Mouse (Mus musculus): Measurements from ENCODE around the gene Pmm1.

Gene Pmm1

DNA sequence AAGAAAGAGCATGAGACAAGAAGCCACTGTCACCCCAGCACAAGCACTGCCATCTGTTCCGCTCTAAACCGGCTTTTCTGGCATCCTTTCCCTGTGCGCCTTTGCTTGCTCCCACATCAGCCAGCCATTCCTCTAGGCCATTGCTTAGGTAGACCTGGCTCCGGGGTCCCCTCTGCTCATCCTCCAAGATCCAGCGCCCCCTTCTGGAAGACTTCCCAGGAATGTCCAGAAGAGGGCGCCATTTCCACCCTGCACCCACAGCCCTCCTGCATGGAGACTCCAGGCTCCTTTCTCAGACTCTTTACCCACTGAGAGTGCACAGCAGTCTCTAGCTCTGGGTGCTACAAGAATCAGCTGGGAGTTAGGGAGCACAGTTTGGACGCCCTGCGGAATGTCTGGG is 4.3 kb downstream of the Pmm1 start:
- DNase-seq (ENCODE audit: low read depth): no peak

GRCm38 (mm10) chr15:81955414-81955813 is 5.3 kb downstream of the Pmm1 start:
- DNase-seq (ENCODE audit: low read depth): no peak

GRCm38 (mm10) chr15:81954716-81955115 is 6.0 kb downstream of the Pmm1 start:
- no peak for DNase-seq (ENCODE audit: low read depth)

GRCm38 (mm10) chr15:81954151-81954583 is 6.6 kb downstream of the Pmm1 start:
- DNase-seq (ENCODE audit: low read depth): no peak

- no peak for DNase-seq (ENCODE audit: low read depth)
Measured at GRCm38 (mm10) chr15:81952310-81952709, 8.4 kb downstream of the Pmm1 start.

DNA sequence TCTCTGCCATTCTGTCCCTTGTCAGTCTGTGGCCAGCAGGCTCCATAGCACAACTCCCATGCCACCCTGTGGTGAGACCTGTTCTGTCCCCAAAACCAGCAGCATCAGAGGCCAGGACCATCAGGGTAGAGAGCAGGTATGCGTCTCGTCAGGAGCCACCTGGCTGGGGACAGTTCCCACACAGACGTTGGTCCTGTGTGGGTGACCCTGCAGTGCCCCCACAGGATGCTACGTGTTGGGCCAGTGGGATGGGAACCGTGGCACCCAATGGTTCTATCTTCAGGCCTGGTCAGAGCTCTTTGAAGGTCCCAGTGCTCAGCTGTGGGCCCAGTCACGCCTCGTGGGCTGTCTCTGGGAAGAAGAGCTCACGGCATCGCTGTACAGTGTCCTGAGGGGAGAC is 9.6 kb downstream of the Pmm1 start:
- no peak for DNase-seq (ENCODE audit: low read depth)

DNA sequence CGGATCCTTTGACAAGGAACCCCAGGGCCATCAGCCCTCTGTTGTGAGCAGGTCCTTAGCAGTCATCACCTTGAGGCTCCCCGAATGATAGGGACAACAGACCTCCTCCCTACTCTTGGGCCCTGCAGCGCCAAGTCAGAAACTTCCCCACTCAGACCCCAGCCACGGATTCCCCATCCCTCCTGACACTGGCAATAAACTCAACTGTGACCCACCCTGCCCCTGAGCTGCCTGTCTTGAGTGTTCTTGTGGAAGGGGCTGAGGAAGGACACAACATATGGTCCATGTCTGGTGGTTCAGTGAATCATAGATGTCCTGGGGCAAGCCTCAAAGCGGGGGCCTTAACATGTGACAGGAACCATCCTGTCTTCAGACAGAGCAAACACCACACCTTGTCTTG is 10.0 kb downstream of the Pmm1 start:
- no peak for DNase-seq (ENCODE audit: low read depth)

GRCm38 (mm10) chr15:81949476-81950131 is 11.1 kb downstream of the Pmm1 start:
- no peak for DNase-seq (ENCODE audit: low read depth)

- DNase-seq (ENCODE audit: low read depth): no peak
Measured at GRCm38 (mm10) chr15:81949076-81949475, 11.7 kb downstream of the Pmm1 start.

- no peak for DNase-seq (ENCODE audit: low read depth)
Measured at GRCm38 (mm10) chr15:81943176-81943749, 17.5 kb downstream of the Pmm1 start.

DNA sequence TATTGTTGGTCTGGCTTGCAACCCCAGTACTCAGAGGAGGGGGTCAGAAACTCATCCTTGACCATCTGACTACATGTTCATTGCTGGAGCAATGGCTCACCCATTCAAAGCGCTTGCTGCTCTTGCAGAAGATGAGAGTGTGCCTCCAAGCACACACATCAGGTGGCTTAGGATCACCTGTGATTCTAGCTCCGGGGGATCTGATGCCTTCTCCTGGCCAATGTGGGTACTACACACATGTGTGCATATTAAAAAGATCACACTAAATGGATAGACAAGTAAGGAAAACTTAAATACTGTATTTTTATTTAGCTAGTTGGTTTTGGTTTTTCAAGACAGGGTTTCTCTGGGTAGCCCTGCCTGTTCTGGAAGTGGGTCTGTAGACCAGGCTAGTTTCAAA is 19.7 kb downstream of the Pmm1 start:
- DNase-seq (ENCODE audit: low read depth): no peak

- DNase-seq (ENCODE audit: low read depth): no peak
Measured at GRCm38 (mm10) chr15:81940219-81940618, 20.5 kb downstream of the Pmm1 start.

DNA sequence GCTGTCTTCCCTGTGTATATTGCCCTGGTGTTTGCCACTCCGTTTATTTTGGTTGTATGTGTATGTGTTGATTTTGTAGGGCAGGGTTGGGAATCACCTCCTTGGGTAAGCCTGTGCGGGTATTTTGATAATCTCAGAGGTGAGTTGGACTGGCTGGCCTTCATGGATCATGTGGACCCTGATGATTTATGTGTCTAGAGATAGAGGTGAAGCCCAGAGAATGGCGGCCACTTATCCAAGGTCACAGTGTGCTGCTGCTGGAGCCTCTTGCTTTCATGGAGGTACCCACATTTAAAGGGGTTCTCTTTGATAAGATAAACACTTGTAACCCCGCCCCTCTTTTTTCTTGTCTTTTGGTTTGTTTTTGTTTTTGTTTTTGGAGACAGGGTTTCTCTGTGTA is 21.0 kb downstream of the Pmm1 start:
- DNase-seq (ENCODE audit: low read depth): no peak

GRCm38 (mm10) chr15:81939157-81939715 is 21.5 kb downstream of the Pmm1 start:
- DNase-seq (ENCODE audit: low read depth): no peak

DNA sequence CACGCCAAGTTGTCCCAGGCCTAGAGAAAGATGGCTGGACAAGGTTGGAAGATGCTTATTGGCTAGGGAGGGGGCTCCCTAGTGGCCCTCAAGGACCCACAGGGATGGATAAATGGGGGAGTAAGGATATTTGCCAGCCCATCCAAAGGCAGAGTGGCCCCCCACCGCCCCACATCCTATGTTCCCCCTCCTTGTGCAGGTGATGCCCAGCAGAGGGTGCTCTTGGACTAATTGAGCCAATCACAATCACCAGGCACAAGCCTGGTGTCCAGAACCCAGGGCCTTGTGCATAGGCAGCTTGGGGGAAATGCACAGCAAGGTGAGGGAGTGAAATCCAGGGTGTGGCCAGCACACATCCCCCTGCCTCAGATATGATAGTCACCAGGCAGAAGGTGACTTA is 22.5 kb downstream of the Pmm1 start:
- no peak for DNase-seq (ENCODE audit: low read depth)

DNA sequence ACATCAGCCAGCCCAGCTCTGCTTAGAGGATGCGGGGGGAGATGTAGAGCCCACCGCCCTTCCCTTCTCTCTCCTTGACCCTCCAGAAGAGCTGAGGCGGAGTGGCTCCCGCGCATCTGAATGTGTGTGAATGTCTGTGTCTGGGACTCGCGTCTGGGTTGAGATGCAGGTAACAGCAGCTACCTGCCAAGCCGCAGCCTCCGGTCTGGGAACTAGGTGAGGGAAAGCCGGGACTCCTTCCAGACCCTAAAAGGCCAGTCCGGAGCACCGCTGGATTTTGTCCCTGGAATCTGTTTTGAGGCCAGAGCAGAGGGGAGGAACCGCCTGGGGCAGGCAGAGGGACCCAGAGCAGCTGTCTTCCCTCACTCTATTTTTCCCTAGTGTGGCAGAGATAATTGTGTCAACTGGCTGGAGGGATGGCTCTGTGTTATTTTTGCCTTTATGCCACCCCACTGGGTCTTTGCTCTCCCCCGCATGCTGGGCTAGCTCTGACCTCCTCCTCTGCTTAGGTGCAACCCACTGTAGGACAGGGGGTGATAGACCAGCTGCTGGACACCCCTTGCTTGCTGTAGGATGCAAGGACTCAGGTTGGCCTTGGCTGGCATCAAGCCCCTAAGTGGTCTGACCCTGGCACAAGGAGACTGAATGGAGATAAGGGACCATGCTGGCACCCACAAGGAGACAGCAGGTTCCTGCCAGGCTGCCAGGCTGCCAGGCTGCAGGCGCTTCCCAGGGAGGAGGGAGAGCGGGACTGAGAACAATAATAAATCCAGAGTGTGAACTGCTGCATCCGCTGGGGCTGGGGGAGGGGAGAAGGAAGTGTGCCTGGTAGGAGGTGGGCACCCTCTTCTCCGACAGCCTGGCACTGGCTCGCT is 23.4 kb downstream of the Pmm1 start:
- no peak for DNase-seq (ENCODE audit: low read depth)

DNA sequence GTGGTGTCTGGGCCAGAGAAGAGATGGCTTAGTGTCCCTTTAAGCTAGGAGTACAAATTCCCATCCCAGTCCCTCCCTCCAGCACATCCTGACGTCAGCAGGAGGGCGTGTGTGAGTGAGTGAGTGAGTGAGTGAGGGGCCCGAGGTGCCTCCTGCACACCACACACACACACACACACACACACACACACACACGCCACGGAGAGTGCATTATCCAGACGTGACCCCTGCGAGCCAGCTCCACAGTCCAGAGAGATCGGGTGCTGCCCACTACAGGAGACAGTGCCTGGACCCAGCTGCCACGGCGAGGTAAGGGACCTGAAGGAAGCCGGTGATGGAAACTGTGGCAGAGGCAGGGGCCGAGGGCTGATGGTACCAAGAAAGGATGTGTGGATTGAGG is 24.1 kb downstream of the Pmm1 start, which contains the start of gene Csdc2:
TSS of gene Csdc2 (plus strand) at position 81 of the 400 bp plus-strand sequence.
- no peak for DNase-seq (ENCODE audit: low read depth)

DNA sequence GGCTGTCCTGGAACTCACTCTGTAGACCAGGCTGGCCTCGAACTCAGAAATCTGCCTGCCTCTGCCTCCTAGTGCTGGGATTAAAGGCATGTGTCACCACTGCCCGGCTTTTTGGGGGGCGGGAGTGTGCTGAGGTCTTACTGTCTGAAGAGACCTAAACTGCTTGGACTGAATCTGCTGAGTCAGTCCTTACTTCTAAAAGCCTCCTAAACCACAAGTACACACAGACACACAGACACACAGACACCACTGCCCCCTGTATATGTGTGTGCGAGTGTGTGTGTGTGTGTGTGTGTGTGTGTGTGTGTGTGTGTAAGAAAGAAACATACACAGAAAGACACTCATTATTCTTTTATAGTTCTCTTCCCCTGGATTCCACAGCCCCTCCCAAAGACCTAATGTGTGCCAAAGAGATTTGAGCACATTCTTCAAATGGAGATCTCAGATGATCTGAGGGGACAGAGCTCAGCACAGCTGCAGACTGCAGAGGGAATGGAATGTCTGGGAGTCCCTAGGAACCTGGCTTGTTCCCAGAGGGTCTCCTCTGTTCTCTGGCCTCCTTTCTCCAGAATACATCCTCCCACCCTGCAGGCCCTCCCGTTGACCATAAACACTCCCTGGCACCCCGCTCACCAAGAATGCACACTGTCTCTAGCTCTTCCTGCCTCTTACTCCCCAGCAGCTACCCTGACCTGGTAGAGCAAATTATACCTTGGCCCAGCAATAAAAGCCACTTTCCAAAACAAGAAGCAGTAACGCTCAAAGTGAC is 24.7 kb downstream of the Pmm1 start:
- DNase-seq (ENCODE audit: low read depth): no peak

DNA sequence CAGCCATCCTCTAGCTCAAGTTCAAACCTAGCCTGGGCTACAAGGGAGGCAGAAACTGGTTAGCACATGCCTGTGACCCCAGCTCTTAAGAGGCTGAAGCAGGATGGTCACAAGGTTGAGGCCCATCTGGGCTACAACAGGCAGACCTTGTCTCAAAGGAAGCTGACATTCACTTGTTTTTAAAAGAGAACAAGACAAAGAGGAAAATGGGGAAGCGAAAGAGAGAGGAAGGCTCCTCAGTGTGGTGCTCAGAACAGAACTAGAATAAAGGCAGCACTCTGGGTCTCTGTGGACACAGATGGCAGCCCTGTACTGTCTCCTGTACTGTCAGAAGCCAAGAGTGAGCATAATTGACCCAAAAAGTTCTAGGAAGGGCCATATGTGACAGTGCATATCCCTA is 26.7 kb downstream of the Pmm1 start:
- DNase-seq (ENCODE audit: low read depth): no peak

- no peak for DNase-seq (ENCODE audit: low read depth)
Measured at GRCm38 (mm10) chr15:81932951-81933470, 27.7 kb downstream of the Pmm1 start.

- DNase-seq (ENCODE audit: low read depth): no peak
Measured at GRCm38 (mm10) chr15:81928277-81928676, 32.5 kb downstream of the Pmm1 start.

GRCm38 (mm10) chr15:81927741-81928140 is 33.0 kb downstream of the Pmm1 start:
- DNase-seq (ENCODE audit: low read depth): no peak

Data from c-Kit-positive CD71-positive TER-119-negative erythroid progenitor cells, embryonic 14.5 days (primary cell).